Mouse (Mus musculus) embryonic facial prominence, embryonic 15.5 days (tissue): ENCODE data around the gene Gm49333. TPM values are rescaled to one million over a fixed set of nuclear protein-coding genes. Genes with fewer than 3 reads are reported as not detected.
A peak's percentile ranks its signal among the peaks of the same experiment; 100 is the strongest.
"Not testable (repeated sequence)": the region's sequence is repeated elsewhere in the genome, so short reads cannot be mapped to it uniquely, and the experiment has no call there.

Experiments used
- ATAC-seq: fragments of 200-750 bp; cut with Nextera tagmentation; 2 replicates; pipeline ENCODE4 v1.8.0; 2017; ENCODE audit warnings: low read depth, moderate TSS enrichment; ENCODE audit not compliant: insufficient number of reproducible peaks, low FRiP score, low TSS enrichment
- H3K27ac ChIP-seq: fragments of 300-500 bp; sonication (generic); replicated peaks from 2 replicates; pipeline ENCODE4 v1.5.1; 2015; ENCODE audit warnings: mild to moderate bottlenecking, inconsistent platforms
- H3K27me3 ChIP-seq: fragments of 300-500 bp; sonication (generic); 2 replicates; pipeline ENCODE4 v1.6.1; 2015; ENCODE audit warnings: inconsistent platforms
- H3K36me3 ChIP-seq: fragments of 300-500 bp; sonication (generic); 2 replicates; pipeline ENCODE4 v1.6.1; 2015; ENCODE audit warnings: mild to moderate bottlenecking, inconsistent platforms
- H3K4me1 ChIP-seq: fragments of 300-500 bp; sonication (generic); 2 replicates; pipeline ENCODE4 v1.6.1; 2015; ENCODE audit warnings: inconsistent platforms
- H3K4me2 ChIP-seq: fragments of 300-500 bp; sonication (generic); replicated peaks from 2 replicates; pipeline ENCODE4 v1.6.1; 2015; ENCODE audit warnings: mild to moderate bottlenecking, inconsistent platforms
- H3K4me3 ChIP-seq: fragments of 300-500 bp; sonication (generic); replicated peaks from 2 replicates; pipeline ENCODE4 v1.5.1; 2015; ENCODE audit warnings: mild to moderate bottlenecking, inconsistent platforms
- H3K9ac ChIP-seq: fragments of 300-500 bp; sonication (generic); 2 replicates; pipeline ENCODE4 v1.6.1; 2015; ENCODE audit warnings: inconsistent platforms
- H3K9me3 ChIP-seq: fragments of 300-500 bp; sonication (generic); replicated peaks from 2 replicates; pipeline ENCODE4 v1.6.1; 2016; ENCODE audit warnings: inconsistent platforms
- WGBS: fragments of 180-500 bp; shearing (Covaris S2); methylation state at CpG from one replicate; pipeline ENCODE4 v1.1.7; 2015; 5-methylcytosine and 5-hydroxymethylcytosine counted together
- polyA plus RNA-seq: library from polyadenylated mRNA; unstranded; fragments of >200 nt; fragmentation: Nextera tagmentation; extraction: Ambion mirVana; gene quantifications from 2 replicates; pipeline ENCODE4 v1.2.1, GENCODE M21; 2015

Gm49333 gene
- polyA plus RNA-seq, 1 experiment from 2014 or later = not detected

GRCm38 (mm10) chr16:20629731-20630634, 18.6 kb downstream of the Gm49333 start, which contains the start of gene Ece2:
TSS of gene Ece2 (plus strand) at chr16:20629828.
- H3K4me2 ChIP-seq = peak within 1 kb of the TSS; percentile 92
- H3K9ac ChIP-seq = peak within 1 kb of the TSS; percentile 47
- WGBS = 7% methylated on average over 54 of the region's 54 CpGs
- peak within 1 kb of the TSS; percentile 55 for H3K4me3 ChIP-seq
- ATAC-seq = peak; percentile 51
- H3K27me3 ChIP-seq = peaks cover 11% of the 10 kb centered on the region; the same call in 1 of the 2 replicates
- H3K9me3 ChIP-seq = no peaks in the 10 kb centered on the region
- peaks cover 13% of the 10 kb centered on the region; the same call in 1 of the 2 replicates for H3K4me1 ChIP-seq
- 0 out of 2 replicates have a peak, but pooled peaks cover 4% of the 10 kb centered on the region for H3K36me3 ChIP-seq
- H3K27ac ChIP-seq = 0 out of 2 replicates have a peak within 1 kb of the TSS, but pooled peaks have one; percentile 3

GRCm38 (mm10) chr16:20637410-20637809, 26.0 kb downstream of the Gm49333 start:
- no peak overlapping the region for H3K9ac ChIP-seq
- WGBS = 79% methylated on average over 8 of the region's 8 CpGs
- H3K4me3 ChIP-seq = no peak overlapping the region
- ATAC-seq = no peak
- 0 out of 2 replicates have a peak, but pooled peaks cover 4% of the 10 kb centered on the region for H3K36me3 ChIP-seq
- H3K4me2 ChIP-seq = no peak overlapping the region
- no peaks in the 10 kb centered on the region for H3K27me3 ChIP-seq
- no peaks in the 10 kb centered on the region for H3K9me3 ChIP-seq
- no peak overlapping the region for H3K27ac ChIP-seq
- H3K4me1 ChIP-seq = peaks cover 2% of the 10 kb centered on the region; the same call in 1 of the 2 replicates

- Histone ChIP-seq H3K4me2 (no peak overlapping the region), H3K27ac (no peak overlapping the region), H3K4me3 (no peak overlapping the region), H3K9me3 (no peaks in the 10 kb centered on the region), H3K4me1 (peaks cover 2% of the 10 kb centered on the region; the same call in 1 of the 2 replicates), H3K27me3 (no peaks in the 10 kb centered on the region), H3K9ac (no peak overlapping the region), H3K36me3 (no peaks in the 10 kb centered on the region)
- WGBS = 79% methylated on average over 8 of the region's 8 CpGs
- no peak for ATAC-seq
Measured at GRCm38 (mm10) chr16:20638367-20638766, 27.0 kb downstream of the Gm49333 start.

GRCm38 (mm10) chr16:20642161-20642560, 30.8 kb downstream of the Gm49333 start:
- Histone ChIP-seq H3K9me3 (no peaks in the 10 kb centered on the region), H3K27ac (no peak overlapping the region), H3K36me3 (no peaks in the 10 kb centered on the region), H3K4me2 (no peak overlapping the region), H3K4me3 (no peak overlapping the region), H3K27me3 (no peaks in the 10 kb centered on the region), H3K4me1 (peaks cover 2% of the 10 kb centered on the region; the same call in 1 of the 2 replicates), H3K9ac (no peak overlapping the region)
- ATAC-seq = no peak
- WGBS = 2% methylated on average over 8 of the region's 8 CpGs

GRCm38 (mm10) chr16:20643911-20644310, 32.5 kb downstream of the Gm49333 start:
- WGBS = 89% methylated on average over 7 of the region's 7 CpGs
- H3K9me3 ChIP-seq = no peaks in the 10 kb centered on the region
- no peak overlapping the region for H3K4me3 ChIP-seq
- no peak overlapping the region for H3K4me2 ChIP-seq
- H3K27ac ChIP-seq = no peak overlapping the region
- H3K36me3 ChIP-seq = no peaks in the 10 kb centered on the region
- no peak overlapping the region for H3K9ac ChIP-seq
- H3K27me3 ChIP-seq = no peaks in the 10 kb centered on the region
- peaks cover 2% of the 10 kb centered on the region; the same call in 1 of the 2 replicates for H3K4me1 ChIP-seq
- peak; percentile 57; the same call in 1 of the 2 replicates for ATAC-seq

GRCm38 (mm10) chr16:20651076-20651946, 39.9 kb downstream of the Gm49333 start, which contains the start of gene Psmd2:
TSS of gene Psmd2 (plus strand) at chr16:20651652.
- H3K9ac ChIP-seq = peak within 1 kb of the TSS; percentile 72
- peak within 1 kb of the TSS; percentile 76 for H3K27ac ChIP-seq
- WGBS = 2% methylated on average over 46 of the region's 46 CpGs
- H3K27me3 ChIP-seq = no peaks in the 10 kb centered on the region
- H3K4me1 ChIP-seq = peaks cover 14% of the 10 kb centered on the region
- H3K36me3 ChIP-seq = peaks cover 20% of the 10 kb centered on the region
- ATAC-seq = peak; percentile 90
- no peaks in the 10 kb centered on the region for H3K9me3 ChIP-seq
- H3K4me3 ChIP-seq = peak within 1 kb of the TSS; percentile 75
- peak within 1 kb of the TSS; percentile 63 for H3K4me2 ChIP-seq

- Histone ChIP-seq H3K27me3 (no peaks in the 10 kb centered on the region), H3K27ac (no peak overlapping the region), H3K9ac (peak overlapping the region; percentile 72), H3K9me3 (no peaks in the 10 kb centered on the region), H3K4me1 (peaks cover 14% of the 10 kb centered on the region), H3K4me3 (peak overlapping the region; percentile 75), H3K36me3 (peaks cover 26% of the 10 kb centered on the region), H3K4me2 (peak overlapping the region; percentile 63)
- 7% methylated on average over 12 of the region's 12 CpGs for WGBS
- peak; percentile 21; the same call in 1 of the 2 replicates for ATAC-seq
Measured at GRCm38 (mm10) chr16:20651947-20652310, 40.5 kb downstream of the Gm49333 start.

GRCm38 (mm10) chr16:20653315-20653714, 41.9 kb downstream of the Gm49333 start:
- Histone ChIP-seq H3K36me3 (peaks cover 40% of the 10 kb centered on the region), H3K4me2 (no peak overlapping the region), H3K4me3 (no peak overlapping the region), H3K9me3 (no peaks in the 10 kb centered on the region), H3K27ac (no peak overlapping the region), H3K27me3 (no peaks in the 10 kb centered on the region), H3K4me1 (peaks cover 14% of the 10 kb centered on the region), H3K9ac (no peak overlapping the region)
- WGBS = 57% methylated on average over 2 of the region's 2 CpGs
- no peak for ATAC-seq

- Histone ChIP-seq H3K4me1 (peaks cover 7% of the 10 kb centered on the region), H3K27me3 (no peaks in the 10 kb centered on the region), H3K4me3 (no peak overlapping the region), H3K9me3 (no peaks in the 10 kb centered on the region), H3K9ac (no peak overlapping the region), H3K36me3 (peaks cover 82% of the 10 kb centered on the region), H3K4me2 (no peak overlapping the region), H3K27ac (no peak overlapping the region)
- WGBS = 96% methylated on average over 4 of the region's 4 CpGs
- no peak for ATAC-seq
Measured at GRCm38 (mm10) chr16:20657661-20658060, 46.3 kb downstream of the Gm49333 start.

GRCm38 (mm10) chr16:20668013-20668412, 56.6 kb downstream of the Gm49333 start, which contains the start of gene Eif4g1:
TSS of gene Eif4g1 (plus strand) at chr16:20668313.
- H3K4me3 ChIP-seq, H3K9me3 ChIP-seq, H3K4me1 ChIP-seq, ATAC-seq, H3K27ac ChIP-seq, H3K27me3 ChIP-seq, H3K4me2 ChIP-seq, H3K9ac ChIP-seq: not testable (repeated sequence)
- WGBS = 98% methylated on average over 5 of the region's 6 CpGs
- peaks cover 14% of the 10 kb centered on the region for H3K36me3 ChIP-seq

GRCm38 (mm10) chr16:20670291-20670690, 58.9 kb downstream of the Gm49333 start:
- H3K4me3 ChIP-seq = no peak overlapping the region

More at GRCm38 (mm10) chr16:20670291-20670690, 58.9 kb downstream of the Gm49333 start:
- ATAC-seq = no peak
- Histone ChIP-seq H3K4me1 (peaks cover 21% of the 10 kb centered on the region), H3K4me2 (no peak overlapping the region), H3K27me3 (no peaks in the 10 kb centered on the region), H3K27ac (no peak overlapping the region), H3K9ac (no peak overlapping the region), H3K9me3 (no peaks in the 10 kb centered on the region), H3K36me3 (peaks cover 10% of the 10 kb centered on the region)
- 84% methylated on average over 3 of the region's 3 CpGs for WGBS
